In the genomic region with DNA sequence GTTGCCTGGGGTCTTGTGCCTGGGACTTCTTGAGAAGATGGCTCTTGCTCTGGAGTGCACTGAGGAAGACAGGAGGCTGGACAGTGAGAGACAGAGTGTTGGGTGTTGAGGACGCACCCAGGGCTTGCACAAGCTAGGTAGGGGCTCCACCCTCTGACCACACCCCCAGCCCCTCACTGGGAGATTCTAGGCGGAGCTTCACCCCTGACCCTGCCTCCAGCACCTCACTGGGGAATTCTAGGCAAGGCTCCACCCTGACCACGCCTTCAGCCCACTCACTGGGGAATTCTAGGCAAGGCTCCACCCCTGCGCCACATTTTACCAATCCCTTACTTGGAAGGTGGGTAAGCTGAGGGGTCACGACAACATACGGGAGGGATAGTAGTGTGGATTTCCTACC, we compare ENCODE assay signal across 22 mouse cellular contexts. TPM values are rescaled to one million over a fixed set of nuclear protein-coding genes. Genes with fewer than 3 reads are reported as not detected.
DNase-seq lines count a peak whose midpoint lies in the region; ATAC-seq and TF ChIP-seq lines count a peak whose summit lies in the region.
"Had no signal": no experiment of that assay in that cellular context is flagged by ENCODE, and none has a peak within 500 bp of the region (broad histone marks: within the 10 kb centered on the region; RNA-seq: fewer than 3 reads in every experiment).

No protein-coding gene starts in this region.

- peak; percentile 73 for ATAC-seq in heart, embryonic 11.5 days (replicated peaks; ENCODE audit: insufficient number of reproducible peaks, low FRiP score, low TSS enrichment)
- ATAC-seq in limb, embryonic 11.5 days (ENCODE audit: insufficient number of reproducible peaks, low FRiP score, low TSS enrichment, low read depth) = no peak
- ATAC-seq in stomach, postnatal 0 days (ENCODE audit: low FRiP score, low TSS enrichment) = no peak

- H3K9me3 ChIP-seq in heart, embryonic 11.5 days (replicated peaks; ENCODE audit: control insufficient read depth, low read length) = no peaks in the 10 kb centered on the region
- no peaks in the 10 kb centered on the region for H3K9me3 ChIP-seq in E14TG2a.4 (ENCODE audit: low read length)
- H3K9me3 ChIP-seq in limb, embryonic 11.5 days (ENCODE audit: control insufficient read depth, low read length) = no peaks in the 10 kb centered on the region
- H3K9me3 ChIP-seq in stomach, postnatal 0 days (ENCODE audit: control insufficient read depth, low read length) = no peaks in the 10 kb centered on the region
- H3K9me3 ChIP-seq: embryonic facial prominence, embryonic 13.5 days; G1E had no signal

- peaks cover 5% of the 10 kb centered on the region for H3K4me1 ChIP-seq in heart, embryonic 11.5 days (ENCODE audit: control insufficient read depth, insufficient read depth, low read length)
- H3K4me1 ChIP-seq in E14TG2a.4 (replicated peaks; ENCODE audit: low read depth, low read length) = peaks cover 46% of the 10 kb centered on the region
- H3K4me1 ChIP-seq in limb, embryonic 11.5 days (ENCODE audit: control insufficient read depth, insufficient read depth, low read length) = no peaks in the 10 kb centered on the region
- H3K4me1 ChIP-seq in stomach, postnatal 0 days (replicated peaks; ENCODE audit: control insufficient read depth, insufficient read depth) = no peaks in the 10 kb centered on the region

- H3K4me3 ChIP-seq in heart, embryonic 11.5 days (ENCODE audit: low read depth, low read length) = peak overlapping the region; percentile 23; the same call in 1 of the 2 replicates
- H3K4me3 ChIP-seq in E14TG2a.4 (replicated peaks; ENCODE audit: low read length) = peak overlapping the region; percentile 68
- no peak overlapping the region for H3K4me3 ChIP-seq in limb, embryonic 11.5 days (ENCODE audit: low read depth, low read length)
- no peak overlapping the region for H3K4me3 ChIP-seq in stomach, postnatal 0 days (ENCODE audit: low read depth, low read length)
- H3K4me3 ChIP-seq: embryonic facial prominence, embryonic 13.5 days had no signal

- H3K9ac ChIP-seq in heart, embryonic 11.5 days (ENCODE audit: low read depth, low read length) = no peak overlapping the region
- no peak overlapping the region for H3K9ac ChIP-seq in limb, embryonic 11.5 days (ENCODE audit: low read length)
- no peak overlapping the region for H3K9ac ChIP-seq in stomach, postnatal 0 days (ENCODE audit: low read length)
- H3K9ac ChIP-seq: embryonic facial prominence, embryonic 13.5 days had no signal

- no peak for TF ChIP-seq EP300 in stomach, postnatal 0 days (optimal IDR thresholded peaks at IDR 0.05)

- TF ChIP-seq CTCF in E14TG2a.4 (conservative IDR thresholded peaks at IDR 0.05; ENCODE audit: low read length) = no peak
- TF ChIP-seq CTCF in stomach, postnatal 0 days (IDR thresholded peaks at IDR 0.05; ENCODE audit: low read depth) = no peak

- H3K27me3 ChIP-seq in heart, embryonic 11.5 days (ENCODE audit: control insufficient read depth, insufficient read depth, low read length) = peaks cover 21% of the 10 kb centered on the region
- H3K27me3 ChIP-seq in E14TG2a.4 (ENCODE audit: insufficient read depth, low read length) = peaks cover 24% of the 10 kb centered on the region
- peaks cover 4% of the 10 kb centered on the region; the same call in 1 of the 2 replicates for H3K27me3 ChIP-seq in limb, embryonic 11.5 days (ENCODE audit: control insufficient read depth, insufficient read depth, low read length)
- H3K27me3 ChIP-seq in stomach, postnatal 0 days (ENCODE audit: control insufficient read depth, insufficient read depth, low read length) = no peaks in the 10 kb centered on the region

- H3K36me3 ChIP-seq in heart, embryonic 11.5 days (ENCODE audit: control insufficient read depth, insufficient read depth, low read length) = no peaks in the 10 kb centered on the region
- H3K36me3 ChIP-seq in E14TG2a.4 (ENCODE audit: insufficient read depth, low read length) = no peaks in the 10 kb centered on the region
- H3K36me3 ChIP-seq in limb, embryonic 11.5 days (ENCODE audit: control insufficient read depth, insufficient read depth, low read length) = no peaks in the 10 kb centered on the region
- H3K36me3 ChIP-seq in stomach, postnatal 0 days (ENCODE audit: control insufficient read depth, insufficient read depth, low read length) = no peaks in the 10 kb centered on the region
- H3K36me3 ChIP-seq: embryonic facial prominence, embryonic 13.5 days; G1E had no signal

- WGBS in heart, embryonic 11.5 days (ENCODE audit: insufficient replicate concordance) = 10% methylated on average over 6 of the region's 6 CpGs
- WGBS in limb, embryonic 11.5 days = 3% methylated on average over 6 of the region's 6 CpGs
- 10% methylated on average over 6 of the region's 6 CpGs for WGBS in stomach, postnatal 0 days

- H3K27ac ChIP-seq in heart, embryonic 11.5 days (ENCODE audit: low read depth, low read length) = no peak overlapping the region
- no peak overlapping the region for H3K27ac ChIP-seq in limb, embryonic 11.5 days (replicated peaks; ENCODE audit: low read depth, low read length)
- no peak overlapping the region for H3K27ac ChIP-seq in stomach, postnatal 0 days (replicated peaks)
- H3K27ac ChIP-seq: embryonic facial prominence, embryonic 13.5 days had no signal

- H3K4me2 ChIP-seq in heart, embryonic 11.5 days = peak overlapping the region; percentile 33
- H3K4me2 ChIP-seq in limb, embryonic 11.5 days (ENCODE audit: low read depth, severe bottlenecking) = 0 out of 2 replicates have a peak overlapping the region, but pooled peaks have one; percentile 7
- no peak overlapping the region for H3K4me2 ChIP-seq in stomach, postnatal 0 days (replicated peaks; ENCODE audit: low read depth)
- H3K4me2 ChIP-seq: embryonic facial prominence, embryonic 13.5 days had no signal

- intact Hi-C loops in heart, postnatal 10 days (cut with DNase I) = no loop called here
- intact Hi-C loops in left cerebral cortex, postnatal 4 days (cut with DNase I) = no loop called here

- no peak for DNase-seq in heart, postnatal 10 days
- peak; percentile 75 for DNase-seq in WW6 (ENCODE audit: low read depth, low spot score)
- DNase-seq in limb, embryonic 11.5 days (ENCODE audit: low spot score) = peak; percentile 41
- DNase-seq in adrenal gland, postnatal 10 days = no peak
- no peak for DNase-seq in stomach, postnatal 0 days (ENCODE audit: low spot score)
- no peak for DNase-seq in left cerebral cortex, postnatal 4 days
- DNase-seq: adrenal gland, postnatal 25 days; cerebellum, adult 9-11 months; kidney, adult 9 months; kidney, postnatal 4 days; lung, adult 18-20 months; thymus, adult 2 months had no signal

RNA-seq across cellular contexts. Expression of gene Tcf3, which starts 17.2 kb away (rescaled TPM):
- polyA plus RNA-seq in heart, embryonic 11.5 days (2014; fragmentation: Nextera tagmentation; extraction: Ambion mirVana) = 66.1 and 69.8 TPM in 2 replicates
- total RNA-seq in heart, postnatal 10 days (2021) = 10 to 100 TPM; 40.3 to 51.8 TPM
- 232 and 248 TPM in 2 replicates for polyA plus RNA-seq in limb, embryonic 11.5 days (2014; fragmentation: Nextera tagmentation; extraction: Ambion mirVana)
- 10 to 100 TPM; 58.1 to 77.1 TPM for total RNA-seq in adrenal gland, postnatal 10 days (2021)
- 30.9 and 37.0 TPM in 2 replicates for polyA plus RNA-seq in stomach, postnatal 0 days (2015; fragmentation: Nextera tagmentation; extraction: Ambion mirVana)
- total RNA-seq in left cerebral cortex, postnatal 4 days (2021) = 10 to 100 TPM; 51.9 to 53.7 TPM

RNA-seq across cellular contexts. Expression of gene Uqcr11, which starts 44.0 kb away (rescaled TPM):
- polyA plus RNA-seq in heart, embryonic 11.5 days (2014; fragmentation: Nextera tagmentation; extraction: Ambion mirVana) = 1,161 and 1,177 TPM in 2 replicates
- 1,000 to 10,000 TPM; 1,658 to 1,691 TPM for total RNA-seq in heart, postnatal 10 days (2021)
- 527 and 533 TPM in 2 replicates for polyA plus RNA-seq in limb, embryonic 11.5 days (2014; fragmentation: Nextera tagmentation; extraction: Ambion mirVana)
- total RNA-seq in adrenal gland, postnatal 10 days (2021) = 1,000 to 10,000 TPM; 1,321 to 1,365 TPM
- polyA plus RNA-seq in stomach, postnatal 0 days (2015; fragmentation: Nextera tagmentation; extraction: Ambion mirVana) = 859 and 899 TPM in 2 replicates
- 100 to 1,000 TPM; 282 to 286 TPM for total RNA-seq in left cerebral cortex, postnatal 4 days (2021)

RNA-seq across cellular contexts. Expression of gene Onecut3, which starts 44.0 kb away (rescaled TPM):
- polyA plus RNA-seq in heart, embryonic 11.5 days (2014; fragmentation: Nextera tagmentation; extraction: Ambion mirVana) = 0.04 TPM in 1 of 2 replicates, not detected in the other
- total RNA-seq in heart, postnatal 10 days (2021) = not detected
- polyA plus RNA-seq in limb, embryonic 11.5 days (2014; fragmentation: Nextera tagmentation; extraction: Ambion mirVana) = not detected in 2 replicates
- total RNA-seq in adrenal gland, postnatal 10 days (2021) = not detected
- polyA plus RNA-seq in stomach, postnatal 0 days (2015; fragmentation: Nextera tagmentation; extraction: Ambion mirVana) = 0.01 and 0.02 TPM in 2 replicates
- under 1 TPM in 1 of 2 experiments, not detected in 1; 0.24 TPM for total RNA-seq in left cerebral cortex, postnatal 4 days (2021)
- total RNA-seq: adrenal gland, postnatal 25 days; hematopoietic stem cell, adult 5-6 weeks; left cerebral cortex, adult 18-20 months; megakaryocyte progenitor cell, adult 5-6 weeks; monocyte, adult 5-6 weeks; neutrophil, adult 5-6 weeks had no signal
- polyA plus RNA-seq: embryonic facial prominence, embryonic 13.5 days; G1E; gonadal fat pad, adult 2 months had no signal

RNA-seq across cellular contexts. Expression of gene Mbd3, which starts 51.2 kb away (rescaled TPM):
- polyA plus RNA-seq in heart, embryonic 11.5 days (2014; fragmentation: Nextera tagmentation; extraction: Ambion mirVana) = 151 and 171 TPM in 2 replicates
- 100 to 1,000 TPM; 102 to 105 TPM for total RNA-seq in heart, postnatal 10 days (2021)
- polyA plus RNA-seq in limb, embryonic 11.5 days (2014; fragmentation: Nextera tagmentation; extraction: Ambion mirVana) = 302 and 337 TPM in 2 replicates
- total RNA-seq in adrenal gland, postnatal 10 days (2021) = 100 to 1,000 TPM; 103 to 113 TPM
- polyA plus RNA-seq in stomach, postnatal 0 days (2015; fragmentation: Nextera tagmentation; extraction: Ambion mirVana) = 81.1 and 82.9 TPM in 2 replicates
- 100 to 1,000 TPM; 138 to 147 TPM for total RNA-seq in left cerebral cortex, postnatal 4 days (2021)

Comparison
In these comparisons a context has a peak if more than half of its experiments do, and no peak if none do; other contexts are left out.
1. H3K4me3 ChIP-seq: peak in heart, embryonic 11.5 days (single experiment) and E14TG2a.4 (single experiment); none in limb, embryonic 11.5 days (single experiment) and stomach, postnatal 0 days (single experiment).
2. DNase-seq: peak in WW6 (single experiment) and limb, embryonic 11.5 days (single experiment); none in heart, postnatal 10 days (0 of 2), adrenal gland, postnatal 10 days (single experiment), stomach, postnatal 0 days (single experiment) and left cerebral cortex, postnatal 4 days (single experiment).
3. RNA of gene Uqcr11, which starts 44.0 kb away (total RNA-seq): 1,658 to 1,691 TPM in heart, postnatal 10 days and 1,321 to 1,365 TPM in adrenal gland, postnatal 10 days; 282 to 286 TPM in left cerebral cortex, postnatal 4 days; every median in the first group is over 4 times any median in the second.